Mouse (Mus musculus) forebrain, embryonic 10.5 days (tissue): ENCODE results near the gene Ybx1. TPM values are rescaled to one million over a fixed set of nuclear protein-coding genes. Genes with fewer than 3 reads are reported as not detected.

Source experiments
- DNase-seq: peaks from one replicate; pipeline ENCODE4 v3.0.0-alpha.2; 2017; ENCODE audit warnings: low spot score; ENCODE audit errors: extremely low spot score
- H3K27ac ChIP-seq: fragments of 300-500 bp; sonication (generic); 2 replicates; pipeline ENCODE4 v1.5.1; 2016; ENCODE audit warnings: mild to moderate bottlenecking
- H3K27me3 ChIP-seq: fragments of 300-500 bp; sonication (generic); 2 replicates; pipeline ENCODE4 v1.6.1; 2016; ENCODE audit warnings: mild to moderate bottlenecking; ENCODE audit not compliant: poor library complexity, severe bottlenecking
- H3K36me3 ChIP-seq: fragments of 300-500 bp; sonication (generic); replicated peaks from 2 replicates; pipeline ENCODE4 v1.6.1; 2016; ENCODE audit warnings: mild to moderate bottlenecking, moderate library complexity
- H3K4me1 ChIP-seq: fragments of 300-500 bp; sonication (generic); 2 replicates; pipeline ENCODE4 v1.6.1; 2016
- H3K4me3 ChIP-seq: fragments of 300-500 bp; sonication (generic); 2 replicates; pipeline ENCODE4 v1.5.1; 2016; ENCODE audit warnings: mild to moderate bottlenecking, moderate library complexity
- H3K9me3 ChIP-seq: fragments of 300-500 bp; sonication (generic); 2 replicates; pipeline ENCODE4 v1.6.1; 2016; ENCODE audit warnings: mild to moderate bottlenecking, moderate library complexity
- WGBS: fragments of 180-500 bp; shearing (Covaris S2); methylation state at CpG from one replicate; pipeline ENCODE4 v1.1.7; 2016; 5-methylcytosine and 5-hydroxymethylcytosine counted together
- polyA plus RNA-seq: library from polyadenylated mRNA; unstranded; fragments of >200 nt; fragmentation: Nextera tagmentation; extraction: Ambion mirVana; gene quantifications from 2 replicates; pipeline ENCODE4 v1.2.1, GENCODE M21; 2016

Ybx1 gene
- 929 and 1,023 TPM in 2 replicates for polyA plus RNA-seq

DNA sequence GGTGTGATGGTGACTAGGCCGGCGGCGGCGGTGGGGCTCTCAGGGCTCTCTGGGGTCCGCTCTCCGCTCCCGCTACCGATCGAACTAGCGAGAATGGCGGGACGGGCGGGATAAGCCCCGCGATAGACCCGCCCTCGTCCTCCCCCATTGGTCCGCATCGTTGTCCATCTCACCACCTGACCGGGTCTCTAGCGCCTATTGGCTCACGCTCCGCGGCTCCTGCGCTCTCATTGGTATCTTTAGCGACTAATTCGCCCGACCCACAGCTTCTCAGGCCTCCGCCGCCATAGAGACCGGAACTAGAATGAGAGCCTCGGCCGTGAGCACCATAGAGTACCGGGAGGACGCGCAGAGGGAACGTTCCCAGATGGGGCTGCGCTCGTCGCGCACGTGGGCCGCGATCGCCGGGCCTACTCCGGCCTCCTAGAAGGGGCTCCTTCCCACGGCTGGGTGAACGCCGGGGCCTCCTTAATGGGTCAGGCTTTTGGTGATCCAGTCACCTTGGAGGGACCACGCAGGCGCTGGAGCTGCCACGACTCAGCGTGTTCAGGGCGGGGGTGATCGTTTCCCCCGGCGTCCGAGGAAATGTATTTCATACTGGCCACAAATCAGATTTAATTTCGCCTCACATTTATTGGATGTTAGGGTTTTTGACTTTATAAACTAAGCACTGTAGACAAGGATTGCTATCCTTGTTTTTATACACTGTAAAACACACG lies at the start of gene Ybx1:
TSS of gene Ybx1 (minus strand) at position 190 of the 719 bp plus-strand sequence.
- peak within 1 kb of the TSS; percentile 98 for H3K4me3 ChIP-seq
- DNase-seq = peak; percentile 98
- no peaks in the 10 kb centered on the region for H3K27me3 ChIP-seq
- peaks cover 33% of the 10 kb centered on the region for H3K36me3 ChIP-seq
- H3K9me3 ChIP-seq = peaks cover 5% of the 10 kb centered on the region; the same call in 1 of the 2 replicates
- peaks cover 34% of the 10 kb centered on the region for H3K4me1 ChIP-seq
- WGBS = under 1% methylated on average over 61 of the region's 61 CpGs
- H3K27ac ChIP-seq = peak within 1 kb of the TSS; percentile 98

DNA sequence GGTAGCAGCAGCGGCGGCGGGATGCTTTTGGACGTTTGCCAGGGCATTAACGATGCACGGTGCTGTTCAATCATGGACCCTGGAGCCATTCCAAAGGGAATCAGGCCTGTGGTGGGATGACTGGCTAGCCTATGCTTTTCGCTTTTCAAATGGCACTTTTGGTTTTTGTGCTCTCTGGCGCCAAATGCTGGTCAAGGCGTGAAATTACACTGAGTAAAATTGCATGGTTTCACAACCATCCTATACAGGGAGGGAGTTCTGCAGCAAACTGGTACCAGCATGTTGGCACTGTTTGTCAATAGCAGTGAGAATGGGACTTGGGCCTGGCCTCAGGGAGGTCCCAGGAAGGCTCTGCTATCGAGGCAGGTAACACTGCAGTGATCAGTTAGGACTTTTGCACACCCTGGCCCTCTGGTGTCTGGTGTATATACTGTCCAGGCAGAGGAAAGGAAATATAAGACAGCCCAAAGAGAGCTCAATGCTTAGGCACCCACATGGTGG lies 44.5 kb upstream of the Ybx1 start:
- 9% methylated on average over 10 of the region's 10 CpGs for WGBS

DNA sequence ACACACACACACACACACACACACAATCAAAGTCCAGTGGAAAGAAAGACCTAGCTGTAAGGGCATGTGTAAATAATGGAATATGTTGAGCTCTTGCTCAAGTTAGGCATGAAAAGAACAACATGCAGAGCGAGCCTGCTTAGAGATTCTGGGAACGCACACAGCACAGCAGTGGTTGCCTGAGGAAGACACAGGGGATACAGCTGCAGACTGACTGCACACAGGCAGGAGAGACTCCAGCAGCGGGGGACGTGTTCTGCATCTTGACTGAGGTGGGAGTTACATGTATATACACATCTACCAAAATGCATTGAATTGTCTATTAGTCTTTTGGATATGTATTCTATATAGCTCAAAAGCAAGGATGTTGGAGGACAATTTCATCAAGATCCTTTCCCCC lies 44.0 kb upstream of the Ybx1 start:
- no peaks in the 10 kb centered on the region for H3K9me3 ChIP-seq
- no peak for DNase-seq
- H3K36me3 ChIP-seq = no peaks in the 10 kb centered on the region
- H3K27ac ChIP-seq = no peak overlapping the region
- H3K4me3 ChIP-seq = no peak overlapping the region
- WGBS = 87% methylated on average over 4 of the region's 4 CpGs
- no peaks in the 10 kb centered on the region for H3K27me3 ChIP-seq
- H3K4me1 ChIP-seq = peaks cover 8% of the 10 kb centered on the region; the same call in 1 of the 2 replicates

More for the DNA sequence above, 44.5 kb upstream of the Ybx1 start:
- Histone ChIP-seq H3K27ac (no peak overlapping the region), H3K4me1 (peaks cover 8% of the 10 kb centered on the region; the same call in 1 of the 2 replicates), H3K27me3 (no peaks in the 10 kb centered on the region), H3K9me3 (no peaks in the 10 kb centered on the region), H3K36me3 (no peaks in the 10 kb centered on the region), H3K4me3 (no peak overlapping the region)
- peak; percentile 49 for DNase-seq

DNA sequence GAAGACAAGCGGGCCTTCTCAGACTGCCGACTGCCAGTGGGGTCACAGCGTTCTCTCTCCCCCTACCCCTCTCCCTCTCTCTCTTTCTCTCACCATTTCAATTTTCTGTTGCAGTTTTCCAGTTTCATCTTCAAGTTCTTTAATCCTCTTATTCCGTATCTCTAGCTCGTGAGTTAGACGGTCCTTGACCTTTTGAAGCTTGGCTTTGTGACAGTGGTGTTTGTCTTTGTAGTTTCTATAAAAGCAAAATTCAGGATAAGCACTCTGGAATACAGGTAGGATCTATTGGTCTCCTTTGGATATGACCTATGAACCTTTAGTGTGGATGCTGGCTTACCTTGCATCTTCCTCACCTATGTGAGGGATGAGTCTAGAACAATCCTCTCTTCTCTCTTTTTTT lies 39.1 kb upstream of the Ybx1 start:
- Histone ChIP-seq H3K9me3 (no peaks in the 10 kb centered on the region), H3K27ac (no peak overlapping the region), H3K27me3 (no peaks in the 10 kb centered on the region), H3K4me3 (no peak overlapping the region), H3K4me1 (peaks cover 2% of the 10 kb centered on the region; the same call in 1 of the 2 replicates), H3K36me3 (no peaks in the 10 kb centered on the region)
- DNase-seq = no peak
- 85% methylated on average over 6 of the region's 6 CpGs for WGBS

DNA sequence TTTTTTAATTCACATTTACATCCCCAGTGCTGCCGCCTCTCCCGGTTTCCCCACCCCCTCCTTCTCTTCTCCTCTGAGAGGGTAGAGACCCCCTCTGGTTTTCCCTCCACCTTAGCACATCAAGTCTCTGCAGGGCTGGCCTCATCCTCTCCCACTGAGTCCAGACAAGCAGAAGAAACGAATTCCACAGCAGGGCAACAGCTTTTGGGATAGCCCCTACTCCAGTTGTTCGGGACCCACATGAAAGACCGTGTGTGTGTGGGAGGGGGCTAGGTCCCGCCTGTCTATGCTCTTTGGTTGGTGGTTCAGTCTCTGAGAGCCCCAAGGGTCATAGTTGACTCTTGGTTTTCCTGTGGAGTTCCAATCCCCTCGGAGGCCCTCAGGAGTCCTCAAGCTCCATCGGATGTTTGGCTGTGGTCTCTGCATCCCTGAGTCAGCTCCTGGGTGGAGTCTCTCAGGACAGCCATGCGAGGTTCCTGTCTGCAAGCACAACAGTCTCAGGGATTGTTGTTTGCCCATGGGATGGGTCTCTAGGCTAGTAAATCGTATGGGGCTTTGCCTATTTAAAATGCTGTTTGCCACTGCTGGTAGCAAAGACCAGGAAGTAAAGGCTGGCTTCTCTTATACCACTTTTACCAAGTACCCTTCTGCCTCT lies 26.6 kb upstream of the Ybx1 start:
- peaks cover 20% of the 10 kb centered on the region for H3K4me1 ChIP-seq
- H3K36me3 ChIP-seq = peaks cover 34% of the 10 kb centered on the region
- no peaks in the 10 kb centered on the region for H3K27me3 ChIP-seq
- peak overlapping the region; percentile 78 for H3K4me3 ChIP-seq
- WGBS = 34% methylated on average over 10 of the region's 10 CpGs
- no peak for DNase-seq
- peak overlapping the region; percentile 86 for H3K27ac ChIP-seq
- no peaks in the 10 kb centered on the region for H3K9me3 ChIP-seq

DNA sequence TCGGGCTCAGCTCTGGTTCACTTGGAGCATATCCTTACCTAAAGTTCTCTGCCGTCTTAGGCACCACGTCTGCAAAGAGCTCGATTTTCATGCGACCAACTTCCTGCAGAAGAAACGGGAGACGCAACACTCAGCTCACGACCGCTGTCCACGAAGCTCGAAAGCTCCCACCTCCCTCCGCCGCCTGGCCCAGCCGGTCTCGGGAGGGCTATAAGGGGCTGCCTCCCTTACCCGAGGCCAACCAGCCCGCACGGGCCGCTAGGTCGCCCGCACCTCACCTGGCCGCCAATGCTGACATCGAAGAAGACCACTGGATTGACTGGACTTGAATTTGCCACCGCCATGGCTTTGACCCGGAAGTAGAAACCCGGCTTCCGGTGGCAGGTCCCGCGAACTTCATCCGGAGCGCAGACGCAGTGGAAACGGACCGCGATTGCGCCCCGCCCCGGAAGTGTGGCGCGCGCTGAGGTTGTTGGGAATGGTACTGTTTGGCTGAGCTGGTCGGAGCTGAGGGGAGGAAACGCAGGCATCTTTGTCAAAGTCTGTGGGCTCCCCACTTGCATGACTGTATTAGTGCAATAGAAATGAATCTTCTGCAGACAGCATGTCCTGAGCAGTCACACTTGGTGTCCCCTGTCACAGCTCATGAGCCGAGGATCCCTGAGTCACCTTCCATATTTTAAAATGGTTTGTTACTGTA lies 25.9 kb upstream of the Ybx1 start, which contains the start of gene Ppih:
TSS of gene Ppih (minus strand) at position 416 of the 700 bp plus-strand sequence.
- Histone ChIP-seq H3K36me3 (peaks cover 41% of the 10 kb centered on the region), H3K9me3 (no peaks in the 10 kb centered on the region), H3K4me3 (peak within 1 kb of the TSS; percentile 78), H3K4me1 (peaks cover 20% of the 10 kb centered on the region), H3K27ac (peak within 1 kb of the TSS; percentile 86), H3K27me3 (no peaks in the 10 kb centered on the region)
- DNase-seq = peak; percentile 97
- under 1% methylated on average over 44 of the region's 44 CpGs for WGBS

DNA sequence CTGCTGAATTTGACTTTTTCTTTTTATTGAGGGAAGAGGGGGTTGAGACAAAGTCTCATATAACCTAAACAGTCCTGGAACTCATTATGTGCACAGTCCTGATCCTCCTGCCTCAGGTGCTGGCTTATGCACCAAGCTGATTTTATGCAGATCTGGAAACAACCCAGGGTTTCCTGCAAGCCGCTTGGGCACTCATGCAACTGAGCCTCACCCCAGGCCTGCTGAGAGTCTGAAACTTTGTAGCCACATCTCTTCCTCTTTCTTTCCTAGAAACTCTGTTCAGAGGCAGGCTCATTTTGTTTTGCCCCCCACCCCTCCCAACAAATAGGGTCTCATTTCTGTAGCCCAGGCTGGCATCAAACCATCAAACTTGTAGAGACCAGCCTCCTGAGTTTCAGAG lies 19.4 kb upstream of the Ybx1 start:
- Histone ChIP-seq H3K36me3 (peaks cover 98% of the 10 kb centered on the region), H3K27me3 (no peaks in the 10 kb centered on the region), H3K9me3 (no peaks in the 10 kb centered on the region), H3K4me1 (peaks cover under 1% of the 10 kb centered on the region; the same call in 1 of the 2 replicates), H3K4me3 (no peak overlapping the region), H3K27ac (no peak overlapping the region)
- DNase-seq = no peak
- 85% methylated on average over 1 of the region's 1 CpGs for WGBS

DNA sequence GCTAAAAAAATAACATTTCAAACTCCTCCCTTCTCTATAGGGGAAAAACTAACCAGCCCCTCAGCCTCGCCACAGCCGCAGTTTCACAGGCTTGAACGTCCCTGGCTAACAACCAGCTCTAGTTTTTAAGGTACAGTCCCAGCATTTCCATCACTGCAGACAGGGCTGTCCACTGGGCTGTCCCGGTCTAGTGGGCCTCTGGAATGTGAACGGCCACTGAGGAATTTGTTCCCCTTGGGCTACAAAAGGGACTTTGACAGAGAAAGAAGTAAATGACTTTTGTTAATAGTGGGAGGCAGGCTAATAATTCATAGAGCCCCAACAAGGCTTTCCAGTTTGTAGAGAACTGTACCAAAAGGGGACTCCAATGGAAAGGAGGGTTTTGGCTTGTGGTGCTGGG lies 11.0 kb upstream of the Ybx1 start:
- H3K27me3 ChIP-seq = no peaks in the 10 kb centered on the region
- DNase-seq = no peak
- no peaks in the 10 kb centered on the region for H3K4me1 ChIP-seq
- H3K9me3 ChIP-seq = no peaks in the 10 kb centered on the region
- no peak overlapping the region for H3K4me3 ChIP-seq
- no peak overlapping the region for H3K27ac ChIP-seq
- peaks cover 65% of the 10 kb centered on the region for H3K36me3 ChIP-seq
- WGBS = 79% methylated on average over 5 of the region's 5 CpGs

DNA sequence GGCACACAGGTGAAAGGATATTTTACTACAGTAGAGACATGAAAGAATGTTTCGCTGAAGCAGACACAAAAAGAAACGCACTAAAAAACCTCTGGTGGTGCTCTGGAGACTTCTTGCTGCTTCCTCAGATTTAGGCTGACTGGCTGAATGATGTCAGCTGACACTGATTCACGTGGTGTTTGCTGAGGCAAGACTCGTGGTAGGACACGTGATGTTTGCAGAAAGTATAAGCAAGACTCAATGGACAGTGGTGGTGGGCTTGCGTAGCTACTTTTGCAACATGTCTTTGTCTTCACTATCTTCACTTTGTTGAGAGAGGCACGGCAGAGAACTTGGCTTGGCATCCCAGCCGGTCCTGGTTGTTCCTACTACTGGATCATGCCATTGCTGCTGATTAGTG lies 8.9 kb upstream of the Ybx1 start:
- no peak overlapping the region for H3K27ac ChIP-seq
- WGBS = 95% methylated on average over 8 of the region's 8 CpGs
- H3K9me3 ChIP-seq = no peaks in the 10 kb centered on the region
- no peak for DNase-seq
- no peak overlapping the region for H3K4me3 ChIP-seq
- H3K27me3 ChIP-seq = no peaks in the 10 kb centered on the region
- no peaks in the 10 kb centered on the region for H3K4me1 ChIP-seq
- peaks cover 45% of the 10 kb centered on the region for H3K36me3 ChIP-seq

DNA sequence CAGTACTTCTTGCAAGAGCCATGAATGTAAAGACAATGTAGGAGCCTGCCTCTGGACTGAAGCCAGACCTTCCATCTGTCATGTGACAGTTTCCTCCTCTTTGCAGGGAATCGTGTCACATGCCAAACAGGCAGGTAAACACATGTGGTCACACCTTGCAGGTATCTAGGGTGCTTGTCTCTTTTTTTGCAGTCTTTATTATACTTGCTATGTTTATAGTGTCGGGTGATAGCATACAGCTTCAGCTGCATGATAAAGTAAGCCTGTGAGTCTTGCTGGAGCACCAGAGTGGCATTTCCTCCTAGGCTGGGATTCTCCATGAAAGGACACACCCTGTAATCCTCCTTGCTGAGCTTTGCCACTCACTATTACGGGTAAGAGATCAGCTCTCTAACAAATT lies 7.4 kb upstream of the Ybx1 start:
- Histone ChIP-seq H3K4me3 (no peak overlapping the region), H3K4me1 (no peaks in the 10 kb centered on the region), H3K9me3 (no peaks in the 10 kb centered on the region), H3K27me3 (no peaks in the 10 kb centered on the region), H3K36me3 (peaks cover 30% of the 10 kb centered on the region), H3K27ac (no peak overlapping the region)
- WGBS = 86% methylated on average over 3 of the region's 3 CpGs
- no peak for DNase-seq

DNA sequence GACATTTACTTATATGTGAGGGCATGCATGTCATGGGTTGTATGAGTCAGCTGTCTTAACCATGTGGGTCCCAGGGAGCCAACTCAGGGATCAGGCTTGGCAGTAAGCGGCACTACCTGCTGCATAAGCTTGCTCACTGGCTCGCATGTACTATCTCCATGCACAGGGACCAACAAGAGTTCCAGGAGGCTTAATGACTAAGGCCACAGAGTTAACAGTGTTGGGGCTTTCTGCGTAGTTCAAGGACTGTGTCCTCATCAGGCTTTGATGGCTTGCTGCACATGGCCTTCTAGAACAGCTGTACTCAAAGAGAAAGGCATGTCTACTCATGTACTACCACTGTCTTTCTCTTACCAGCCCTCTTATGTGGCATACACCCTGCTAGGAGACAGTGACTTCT lies 6.4 kb upstream of the Ybx1 start:
- Histone ChIP-seq H3K36me3 (peaks cover 20% of the 10 kb centered on the region), H3K9me3 (peaks cover 5% of the 10 kb centered on the region; the same call in 1 of the 2 replicates), H3K4me1 (peaks cover 1% of the 10 kb centered on the region), H3K4me3 (no peak overlapping the region), H3K27ac (no peak overlapping the region), H3K27me3 (no peaks in the 10 kb centered on the region)
- 94% methylated on average over 3 of the region's 3 CpGs for WGBS
- no peak for DNase-seq

DNA sequence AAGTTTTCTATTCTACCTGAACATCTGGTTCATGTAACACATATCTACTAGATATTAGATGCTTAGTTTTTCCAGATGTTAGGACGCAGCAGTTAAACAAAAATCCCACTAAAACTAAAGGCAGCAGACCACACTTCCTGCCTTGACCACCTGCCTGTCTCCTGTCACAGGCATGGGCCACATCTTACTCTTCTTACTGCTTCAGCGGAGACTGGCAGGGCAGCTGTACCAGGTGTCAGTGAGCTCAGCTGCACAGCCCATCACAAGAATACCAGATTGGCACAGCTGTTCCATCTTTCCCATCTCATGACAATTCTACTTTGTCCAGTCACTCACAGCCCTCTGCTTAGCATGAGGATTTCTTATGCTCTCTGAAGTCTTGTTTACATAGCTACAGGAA lies 3.0 kb upstream of the Ybx1 start:
- Histone ChIP-seq H3K36me3 (peaks cover 15% of the 10 kb centered on the region), H3K27me3 (no peaks in the 10 kb centered on the region), H3K4me1 (peaks cover 14% of the 10 kb centered on the region), H3K9me3 (peaks cover 5% of the 10 kb centered on the region; the same call in 1 of the 2 replicates), H3K27ac (no peak overlapping the region), H3K4me3 (no peak overlapping the region)
- WGBS = 88% methylated on average over 2 of the region's 2 CpGs
- DNase-seq = no peak
